Mouse (Mus musculus) urinary bladder, postnatal 14 days (tissue): ENCODE results near the gene Ank3.

ENCODE experiments used
- DNase-seq: peaks from one replicate; pipeline ENCODE4 v3.0.0; 2021; ENCODE audit warnings: low spot score

The Ank3 gene

GRCm38 (mm10) chr10:69662338-69662737 is 263.8 kb downstream of the Ank3 start:
- DNase-seq: peak; percentile 75

- DNase-seq: no peak
Observed at GRCm38 (mm10) chr10:69667482-69667881, 268.9 kb downstream of the Ank3 start.

GRCm38 (mm10) chr10:69670496-69670895 is 271.9 kb downstream of the Ank3 start:
- DNase-seq: no peak

- no peak for DNase-seq
Observed at GRCm38 (mm10) chr10:69670959-69671358, 272.4 kb downstream of the Ank3 start.

- no peak for DNase-seq
Observed at GRCm38 (mm10) chr10:69671505-69671904, 272.9 kb downstream of the Ank3 start.

GRCm38 (mm10) chr10:69672545-69672944 is 274.0 kb downstream of the Ank3 start:
- no peak for DNase-seq

GRCm38 (mm10) chr10:69678230-69678629 is 279.7 kb downstream of the Ank3 start:
- DNase-seq: no peak

GRCm38 (mm10) chr10:69686336-69686735 is 287.8 kb downstream of the Ank3 start:
- no peak for DNase-seq

GRCm38 (mm10) chr10:69689096-69689495 is 290.5 kb downstream of the Ank3 start:
- no peak for DNase-seq

GRCm38 (mm10) chr10:69690131-69690960 is 291.8 kb downstream of the Ank3 start:
- no peak for DNase-seq

- DNase-seq: no peak
Observed at GRCm38 (mm10) chr10:69690961-69691451, 292.4 kb downstream of the Ank3 start.

- DNase-seq: no peak
Observed at GRCm38 (mm10) chr10:69696019-69696418, 297.4 kb downstream of the Ank3 start.

- no peak for DNase-seq
Observed at GRCm38 (mm10) chr10:69698699-69699098, 300.1 kb downstream of the Ank3 start.

- DNase-seq: no peak
Observed at GRCm38 (mm10) chr10:69701226-69701625, 302.7 kb downstream of the Ank3 start.

GRCm38 (mm10) chr10:69705806-69706768 is 307.5 kb downstream of the Ank3 start:
- no peak for DNase-seq

GRCm38 (mm10) chr10:69706851-69707788 is 308.5 kb downstream of the Ank3 start:
- no peak for DNase-seq

- DNase-seq: no peak
Observed at GRCm38 (mm10) chr10:69707844-69708550, 309.4 kb downstream of the Ank3 start.

GRCm38 (mm10) chr10:69709631-69710030 is 311.1 kb downstream of the Ank3 start:
- DNase-seq: no peak

GRCm38 (mm10) chr10:69710802-69711201 is 312.2 kb downstream of the Ank3 start:
- no peak for DNase-seq

- no peak for DNase-seq
Observed at GRCm38 (mm10) chr10:69716907-69717306, 318.3 kb downstream of the Ank3 start.

- DNase-seq: no peak
Observed at GRCm38 (mm10) chr10:69719421-69719820, 320.8 kb downstream of the Ank3 start.
